Mouse (Mus musculus): Measurements from ENCODE around the gene Tmem136. TPM values are rescaled to one million over a fixed set of nuclear protein-coding genes. Genes with fewer than 3 reads are reported as not detected.
A peak's percentile ranks its signal among the peaks of the same experiment; 100 is the strongest.

Tmem136 gene
- polyA plus RNA-seq, 1 experiment from 2014 or later, result 15.2 TPM

DNA sequence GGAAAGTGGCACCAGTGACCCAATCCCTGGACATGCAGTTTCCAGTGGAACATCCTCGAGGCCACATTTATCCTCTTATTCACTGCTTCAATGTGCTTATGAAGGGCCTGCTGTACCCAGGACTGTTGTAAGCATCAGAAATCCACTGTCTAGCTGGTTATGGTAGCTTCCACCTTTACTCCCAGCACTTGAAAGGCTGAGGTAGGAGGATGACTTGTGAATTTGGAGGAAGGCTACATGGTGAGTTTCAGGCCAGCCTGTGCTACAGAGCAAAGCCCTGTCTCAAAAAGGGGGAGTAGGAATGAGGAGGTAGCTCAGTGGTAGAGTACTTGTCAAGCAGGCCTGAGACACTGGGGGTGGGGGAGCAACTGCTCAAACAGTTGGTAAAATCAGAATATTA is 8.3 kb downstream of the Tmem136 start:
- 73% methylated on average over 1 of the region's 1 CpGs for WGBS
- H3K9me3 ChIP-seq (replicated peaks), result no peaks in the 10 kb centered on the region
- H3K36me3 ChIP-seq, result peaks cover 19% of the 10 kb centered on the region
- no peak overlapping the region for H3K27ac ChIP-seq (ENCODE audit: poor library complexity, severe bottlenecking)
- no peak overlapping the region for H3K4me3 ChIP-seq
- no peak overlapping the region for H3K9ac ChIP-seq
- H3K4me2 ChIP-seq, result no peak overlapping the region
- H3K4me1 ChIP-seq (replicated peaks), result peaks cover 16% of the 10 kb centered on the region
- H3K27me3 ChIP-seq (replicated peaks), result no peaks in the 10 kb centered on the region
- no peak for ATAC-seq (ENCODE audit: insufficient number of reproducible peaks, low FRiP score)

DNA sequence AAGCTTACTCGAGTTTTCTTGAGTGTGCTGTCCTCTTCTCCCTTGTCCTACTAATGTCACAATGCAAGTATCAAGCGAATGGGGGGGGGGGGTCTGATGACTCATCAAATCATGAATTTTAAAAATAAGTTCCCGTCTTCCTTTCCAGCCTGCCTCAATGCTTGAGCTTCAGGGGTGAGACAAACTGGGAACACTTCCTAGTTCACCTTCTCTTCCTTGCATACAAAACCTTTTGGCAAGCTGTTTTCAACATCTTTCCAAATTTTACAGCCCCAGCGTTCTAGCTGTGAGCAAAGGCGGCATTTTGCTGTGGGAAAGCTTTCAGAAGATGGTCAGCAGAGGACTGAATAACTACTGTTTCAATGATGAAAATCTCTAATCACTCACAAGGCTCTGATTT is 8.8 kb downstream of the Tmem136 start:
- no peak for ATAC-seq (ENCODE audit: insufficient number of reproducible peaks, low FRiP score)
- no peaks in the 10 kb centered on the region for H3K27me3 ChIP-seq (replicated peaks)
- no peak overlapping the region for H3K27ac ChIP-seq (ENCODE audit: poor library complexity, severe bottlenecking)
- peaks cover 19% of the 10 kb centered on the region for H3K36me3 ChIP-seq
- H3K9me3 ChIP-seq (replicated peaks), result no peaks in the 10 kb centered on the region
- H3K4me2 ChIP-seq, result 0 out of 2 replicates have a peak overlapping the region, but pooled peaks have one; percentile 84
- peaks cover 21% of the 10 kb centered on the region for H3K4me1 ChIP-seq (replicated peaks)
- 51% methylated on average over 5 of the region's 5 CpGs for WGBS
- no peak overlapping the region for H3K4me3 ChIP-seq
- no peak overlapping the region for H3K9ac ChIP-seq

DNA sequence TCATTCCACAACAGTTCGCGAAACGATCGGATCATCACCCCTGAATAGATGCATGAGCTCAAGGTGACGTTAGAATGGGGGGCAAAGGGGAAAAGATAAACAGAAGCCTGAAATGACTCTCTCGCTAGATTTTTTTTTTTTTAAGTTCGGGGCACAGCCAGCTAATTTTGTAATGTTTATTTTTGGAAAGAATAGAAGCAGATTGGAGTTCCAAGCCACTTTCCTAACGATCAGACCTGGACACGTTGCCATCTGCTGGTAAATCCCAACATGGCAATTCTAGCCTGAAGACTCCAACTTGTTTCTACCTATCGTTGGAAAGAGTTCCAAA is 9.2 kb downstream of the Tmem136 start, which contains the start of gene Arhgef12:
Arhgef12 (minus strand) TSS at position 53 of the 331 bp plus-strand sequence.
- peaks cover 19% of the 10 kb centered on the region for H3K36me3 ChIP-seq
- H3K27ac ChIP-seq (ENCODE audit: poor library complexity, severe bottlenecking), result peak within 1 kb of the TSS; percentile 92
- peak within 1 kb of the TSS; percentile 84 for H3K4me2 ChIP-seq
- H3K9me3 ChIP-seq (replicated peaks), result no peaks in the 10 kb centered on the region
- H3K27me3 ChIP-seq (replicated peaks), result no peaks in the 10 kb centered on the region
- H3K4me1 ChIP-seq (replicated peaks), result peaks cover 24% of the 10 kb centered on the region
- no peak for ATAC-seq (ENCODE audit: insufficient number of reproducible peaks, low FRiP score)
- peak within 1 kb of the TSS; percentile 72 for H3K4me3 ChIP-seq
- H3K9ac ChIP-seq, result peak within 1 kb of the TSS; percentile 92
- WGBS, result 30% methylated on average over 10 of the region's 10 CpGs

DNA sequence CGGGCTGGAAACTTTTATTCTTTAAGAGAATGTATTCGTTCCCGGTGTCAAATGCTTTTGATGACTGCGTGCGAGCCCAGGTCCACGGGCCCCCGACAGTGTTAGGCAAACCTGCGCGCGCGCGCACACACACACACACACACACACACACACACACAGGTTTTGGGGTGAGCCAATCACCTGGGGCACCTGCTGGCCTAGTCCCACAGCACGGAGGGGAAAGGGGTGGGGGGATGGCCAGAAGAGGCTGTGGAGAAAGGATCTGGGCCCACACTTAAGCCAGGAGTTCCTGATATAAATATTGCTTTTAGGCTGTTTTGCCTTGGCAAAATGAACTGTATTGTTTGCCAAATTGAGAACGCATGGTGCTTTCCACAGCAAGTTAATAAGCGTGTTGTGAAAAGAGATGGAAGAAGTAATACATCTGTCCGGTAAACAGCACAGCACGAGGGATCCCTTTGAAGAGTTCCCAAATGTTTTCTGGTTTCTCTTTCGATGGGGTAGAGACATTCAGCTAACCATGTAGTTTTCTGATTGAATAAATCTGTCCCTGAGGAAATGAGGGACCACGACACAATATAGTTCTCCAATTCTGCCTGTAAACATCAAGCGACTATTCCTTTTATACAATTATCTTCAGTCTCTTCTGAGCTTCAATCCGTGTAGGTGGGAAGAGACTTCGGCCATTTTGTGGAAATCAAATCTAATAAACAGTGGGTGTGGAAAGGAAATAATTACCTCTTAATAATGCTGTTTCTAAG is 9.8 kb downstream of the Tmem136 start:
- H3K36me3 ChIP-seq, result peaks cover 16% of the 10 kb centered on the region
- H3K4me3 ChIP-seq, result peak overlapping the region; percentile 72
- peaks cover 30% of the 10 kb centered on the region for H3K4me1 ChIP-seq (replicated peaks)
- H3K27ac ChIP-seq (ENCODE audit: poor library complexity, severe bottlenecking), result peak overlapping the region; percentile 92
- H3K9me3 ChIP-seq (replicated peaks), result no peaks in the 10 kb centered on the region
- no peaks in the 10 kb centered on the region for H3K27me3 ChIP-seq (replicated peaks)
- peak overlapping the region; percentile 92 for H3K9ac ChIP-seq
- peak overlapping the region; percentile 84 for H3K4me2 ChIP-seq
- WGBS, result 25% methylated on average over 22 of the region's 22 CpGs
- no peak for ATAC-seq (ENCODE audit: insufficient number of reproducible peaks, low FRiP score)

DNA sequence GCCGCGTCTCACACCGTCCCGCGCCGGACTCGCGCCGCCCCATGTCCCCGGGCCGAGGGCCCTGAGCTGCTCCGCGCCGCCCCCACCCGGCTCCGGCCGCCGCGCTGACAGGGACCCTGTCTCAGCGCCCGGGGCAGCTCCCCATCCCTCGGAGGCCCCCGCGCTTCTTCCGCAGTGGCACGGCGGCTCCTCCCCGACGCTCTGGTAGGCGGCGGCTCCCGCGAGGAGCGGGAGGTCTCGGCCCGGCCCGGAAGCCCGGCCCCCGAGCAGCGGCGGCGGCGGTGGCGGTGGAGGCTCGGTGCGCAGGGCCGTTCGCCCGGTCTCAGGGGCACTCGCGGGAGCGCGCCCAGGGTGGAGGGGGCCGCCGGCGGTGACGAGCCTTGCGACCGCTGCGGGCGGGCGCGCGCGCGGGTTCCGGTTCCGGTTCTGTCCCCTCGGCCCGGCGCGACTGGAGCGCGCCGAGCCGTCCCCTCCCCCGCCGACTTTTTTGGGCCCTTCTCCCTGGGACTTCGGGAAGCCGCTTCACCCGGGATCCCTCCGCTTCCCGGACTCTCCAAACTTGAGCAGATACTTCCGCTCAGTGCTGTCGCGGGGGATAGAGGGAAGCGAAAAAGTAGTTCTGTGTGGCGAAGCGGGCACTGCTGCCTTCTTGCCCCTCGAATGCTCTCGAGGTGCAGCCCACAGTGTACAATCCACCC is 10.6 kb downstream of the Tmem136 start:
- WGBS, result under 1% methylated on average over 90 of the region's 91 CpGs
- peak; percentile 86 for ATAC-seq (ENCODE audit: insufficient number of reproducible peaks, low FRiP score)
- H3K4me1 ChIP-seq (replicated peaks), result peaks cover 31% of the 10 kb centered on the region
- peaks cover 8% of the 10 kb centered on the region for H3K36me3 ChIP-seq
- H3K27ac ChIP-seq (ENCODE audit: poor library complexity, severe bottlenecking), result peak overlapping the region; percentile 92
- H3K9ac ChIP-seq, result peak overlapping the region; percentile 92
- peak overlapping the region; percentile 84 for H3K4me2 ChIP-seq
- H3K4me3 ChIP-seq, result peak overlapping the region; percentile 72
- no peaks in the 10 kb centered on the region for H3K27me3 ChIP-seq (replicated peaks)
- no peaks in the 10 kb centered on the region for H3K9me3 ChIP-seq (replicated peaks)

GRCm38 (mm10) chr9:43104873-43105663 is 11.3 kb downstream of the Tmem136 start:
- Histone ChIP-seq H3K27me3 (replicated peaks) (no peaks in the 10 kb centered on the region), H3K27ac (ENCODE audit: poor library complexity, severe bottlenecking) (peak overlapping the region; percentile 92), H3K9ac (peak overlapping the region; percentile 92), H3K36me3 (peaks cover under 1% of the 10 kb centered on the region; the same call in 1 of the 2 replicates), H3K9me3 (replicated peaks) (no peaks in the 10 kb centered on the region), H3K4me2 (peak overlapping the region; percentile 84), H3K4me3 (peak overlapping the region; percentile 72), H3K4me1 (replicated peaks) (peaks cover 33% of the 10 kb centered on the region)
- ATAC-seq (ENCODE audit: insufficient number of reproducible peaks, low FRiP score), result no peak
- under 1% methylated on average over 40 of the region's 40 CpGs for WGBS

- Histone ChIP-seq H3K36me3 (no peaks in the 10 kb centered on the region), H3K4me1 (replicated peaks) (peaks cover 35% of the 10 kb centered on the region), H3K9ac (peak overlapping the region; percentile 92), H3K9me3 (replicated peaks) (no peaks in the 10 kb centered on the region), H3K27ac (ENCODE audit: poor library complexity, severe bottlenecking) (peak overlapping the region; percentile 92; the same call in 1 of the 2 replicates), H3K4me3 (peak overlapping the region; percentile 72), H3K4me2 (peak overlapping the region; percentile 84), H3K27me3 (replicated peaks) (no peaks in the 10 kb centered on the region)
- WGBS, result 10% methylated on average over 4 of the region's 4 CpGs
- ATAC-seq (ENCODE audit: insufficient number of reproducible peaks, low FRiP score), result no peak
Measured at GRCm38 (mm10) chr9:43104526-43104872, 11.9 kb downstream of the Tmem136 start.

DNA sequence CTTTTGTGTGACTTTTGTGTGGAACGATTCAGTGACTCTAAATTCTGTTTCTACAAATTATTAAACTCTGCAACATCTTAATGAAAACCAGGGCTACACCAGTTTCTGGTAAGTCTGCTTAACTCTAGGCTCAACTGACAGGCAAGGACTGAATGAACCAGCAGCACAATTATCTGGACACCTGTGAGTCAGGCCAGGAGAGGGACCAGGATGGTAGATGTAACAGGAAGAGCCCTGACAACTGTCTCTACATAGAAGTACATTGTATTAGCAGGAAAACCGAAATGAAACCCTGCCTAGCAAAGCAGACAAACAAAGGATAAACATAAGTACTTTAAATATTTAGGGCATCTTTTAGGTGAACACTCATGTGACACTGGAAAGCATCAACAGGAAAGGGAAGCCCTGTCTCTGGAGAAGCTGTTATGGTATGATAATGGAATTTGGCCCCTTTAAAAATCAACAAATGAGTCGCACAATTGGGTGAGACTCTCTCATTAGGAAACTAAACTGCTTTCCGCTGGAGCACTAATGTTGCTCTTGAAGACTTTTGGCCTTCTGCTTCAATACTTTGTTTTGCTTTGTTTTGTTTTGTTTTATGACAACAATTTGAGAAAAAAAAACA is 12.6 kb downstream of the Tmem136 start:
- ATAC-seq (ENCODE audit: insufficient number of reproducible peaks, low FRiP score), result no peak
- peak overlapping the region; percentile 53 for H3K9ac ChIP-seq

DNA sequence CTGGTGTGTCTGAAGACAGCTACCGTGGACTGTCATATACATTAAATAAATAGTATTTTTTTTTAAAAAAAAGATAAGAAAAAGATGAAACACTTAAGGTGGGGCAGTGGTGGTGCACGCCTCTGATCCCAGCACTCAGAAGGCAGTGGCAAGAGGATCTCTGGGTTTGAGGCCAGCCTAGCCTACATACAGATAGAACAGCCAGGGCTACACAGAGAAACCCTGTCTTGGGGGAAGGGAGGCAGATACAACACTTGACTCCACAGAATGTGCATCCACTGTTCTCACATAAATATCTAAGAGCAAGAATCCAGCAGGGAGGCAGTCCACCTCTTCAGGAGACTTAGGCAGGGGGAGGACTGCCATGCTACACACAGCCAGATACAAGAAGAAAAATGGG is 13.4 kb downstream of the Tmem136 start:
- Histone ChIP-seq H3K9me3 (replicated peaks) (no peaks in the 10 kb centered on the region), H3K9ac (peak overlapping the region; percentile 58), H3K4me2 (peak overlapping the region; percentile 63), H3K4me1 (replicated peaks) (peaks cover 39% of the 10 kb centered on the region), H3K4me3 (peak overlapping the region; percentile 30), H3K36me3 (no peaks in the 10 kb centered on the region), H3K27me3 (replicated peaks) (no peaks in the 10 kb centered on the region), H3K27ac (ENCODE audit: poor library complexity, severe bottlenecking) (peak overlapping the region; percentile 68)
- ATAC-seq (ENCODE audit: insufficient number of reproducible peaks, low FRiP score), result no peak
- 84% methylated on average over 2 of the region's 2 CpGs for WGBS

More for the DNA sequence above, 12.6 kb downstream of the Tmem136 start:
- 34% methylated on average over 4 of the region's 4 CpGs for WGBS
- Histone ChIP-seq H3K27me3 (replicated peaks) (no peaks in the 10 kb centered on the region), H3K9me3 (replicated peaks) (no peaks in the 10 kb centered on the region), H3K4me1 (replicated peaks) (peaks cover 37% of the 10 kb centered on the region), H3K4me3 (peak overlapping the region; percentile 72), H3K36me3 (no peaks in the 10 kb centered on the region), H3K4me2 (peak overlapping the region; percentile 84), H3K27ac (ENCODE audit: poor library complexity, severe bottlenecking) (peak overlapping the region; percentile 14; the same call in 1 of the 2 replicates)

DNA sequence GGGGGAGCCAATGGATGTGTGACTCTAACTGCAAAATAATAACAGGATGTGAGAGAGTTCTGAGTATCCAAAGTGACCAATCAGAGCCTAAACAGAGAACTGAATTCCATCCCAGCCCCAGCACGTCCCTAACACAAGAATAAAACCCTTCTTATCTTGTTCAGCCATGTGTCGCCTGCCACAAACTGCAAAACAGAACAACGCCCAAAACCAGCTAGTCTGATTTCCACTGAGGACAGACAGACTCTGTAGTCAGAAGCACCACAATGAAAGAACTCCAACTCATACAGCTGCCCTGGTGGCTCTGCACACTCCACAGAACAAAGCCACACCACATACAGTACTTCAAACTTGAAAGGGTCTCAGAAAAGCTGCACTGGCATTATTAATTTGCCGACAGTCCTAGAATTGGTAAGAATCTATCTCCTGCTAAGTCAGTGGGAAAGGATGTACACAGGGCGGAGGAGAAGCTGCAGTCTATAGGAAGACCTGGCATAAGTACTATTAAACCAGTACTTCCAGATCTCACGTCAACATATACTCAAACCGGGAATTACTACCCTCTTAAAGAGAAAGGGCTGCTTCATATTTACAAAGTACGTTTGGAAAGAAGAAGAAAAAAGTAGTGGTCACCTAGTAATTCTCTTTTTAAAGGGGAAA is 14.3 kb downstream of the Tmem136 start:
- peak overlapping the region; percentile 30 for H3K4me3 ChIP-seq
- H3K9ac ChIP-seq, result 0 out of 2 replicates have a peak overlapping the region, but pooled peaks have one; percentile 4
- 39% methylated on average over 8 of the region's 8 CpGs for WGBS
- no peaks in the 10 kb centered on the region for H3K27me3 ChIP-seq (replicated peaks)
- peak overlapping the region; percentile 45 for H3K4me2 ChIP-seq
- H3K27ac ChIP-seq (ENCODE audit: poor library complexity, severe bottlenecking), result peak overlapping the region; percentile 68
- peak; percentile 75 for ATAC-seq (ENCODE audit: insufficient number of reproducible peaks, low FRiP score)
- no peaks in the 10 kb centered on the region for H3K36me3 ChIP-seq
- peaks cover 37% of the 10 kb centered on the region for H3K4me1 ChIP-seq (replicated peaks)
- H3K9me3 ChIP-seq (replicated peaks), result no peaks in the 10 kb centered on the region

Data from heart, embryonic 12.5 days (tissue).